Mouse (Mus musculus) cerebellum, adult 8-10 months (tissue): Measurements from ENCODE around the gene Zfp36l2.

Experiments used
- DNase-seq: peaks from one replicate; pipeline ENCODE4 v3.0.0; 2022

The Zfp36l2 gene

GRCm38 (mm10) chr17:84150291-84150690, 37.5 kb downstream of the Zfp36l2 start:
- DNase-seq: no peak

GRCm38 (mm10) chr17:84149566-84149965, 38.2 kb downstream of the Zfp36l2 start:
- no peak for DNase-seq

GRCm38 (mm10) chr17:84148499-84149484, 39.0 kb downstream of the Zfp36l2 start:
- DNase-seq: peak; percentile 72

- DNase-seq: no peak
Measured at GRCm38 (mm10) chr17:84147183-84148108, 40.3 kb downstream of the Zfp36l2 start.

- no peak for DNase-seq
Measured at GRCm38 (mm10) chr17:84146458-84147182, 41.1 kb downstream of the Zfp36l2 start.

GRCm38 (mm10) chr17:84145826-84146287, 41.9 kb downstream of the Zfp36l2 start:
- no peak for DNase-seq

- no peak for DNase-seq
Measured at GRCm38 (mm10) chr17:84144762-84145599, 42.8 kb downstream of the Zfp36l2 start.

- DNase-seq: no peak
Measured at GRCm38 (mm10) chr17:84144130-84144529, 43.6 kb downstream of the Zfp36l2 start.

GRCm38 (mm10) chr17:84143219-84143844, 44.4 kb downstream of the Zfp36l2 start:
- no peak for DNase-seq

- DNase-seq: no peak
Measured at GRCm38 (mm10) chr17:84141691-84142090, 46.1 kb downstream of the Zfp36l2 start.

GRCm38 (mm10) chr17:84140822-84141507, 46.8 kb downstream of the Zfp36l2 start:
- no peak for DNase-seq

GRCm38 (mm10) chr17:84137393-84138171, 50.2 kb downstream of the Zfp36l2 start:
- DNase-seq: no peak

GRCm38 (mm10) chr17:84136669-84137392, 50.9 kb downstream of the Zfp36l2 start:
- DNase-seq: no peak

- no peak for DNase-seq
Measured at GRCm38 (mm10) chr17:84136217-84136616, 51.5 kb downstream of the Zfp36l2 start.

GRCm38 (mm10) chr17:84135243-84135642, 52.5 kb downstream of the Zfp36l2 start:
- no peak for DNase-seq
